Mouse (Mus musculus) neural tube, embryonic 14.5 days (tissue): ENCODE results near the gene Ppef1. TPM values are rescaled to one million over a fixed set of nuclear protein-coding genes. Genes with fewer than 3 reads are reported as not detected.
A peak's percentile ranks its signal among the peaks of the same experiment; 100 is the strongest.
"Not testable (repeated sequence)": the region's sequence is repeated elsewhere in the genome, so short reads cannot be mapped to it uniquely, and the experiment has no call there.

ENCODE experiments used
- ATAC-seq: fragments of 200-750 bp; cut with Nextera tagmentation; 2 replicates; pipeline ENCODE4 v1.8.0; 2017; ENCODE audit warnings: low read depth, mild to moderate bottlenecking, moderate TSS enrichment, moderate library complexity
- H3K27ac ChIP-seq: fragments of 300-500 bp; sonication (generic); 2 replicates; pipeline ENCODE4 v1.5.1; 2014; ENCODE audit warnings: low read depth, mild to moderate bottlenecking, control low read depth, low read length, moderate library complexity, mixed read lengths
- H3K27me3 ChIP-seq: fragments of 300-500 bp; sonication (generic); 2 replicates; pipeline ENCODE4 v1.6.1; 2014; ENCODE audit warnings: low read length; ENCODE audit not compliant: control insufficient read depth, insufficient read depth
- H3K36me3 ChIP-seq: fragments of 300-500 bp; sonication (generic); 2 replicates; pipeline ENCODE4 v1.6.1; 2014; ENCODE audit warnings: low read length, mixed read lengths; ENCODE audit not compliant: control insufficient read depth, insufficient read depth
- H3K4me1 ChIP-seq: fragments of 300-500 bp; sonication (generic); 2 replicates; pipeline ENCODE4 v1.6.1; 2014; ENCODE audit warnings: low read length; ENCODE audit not compliant: control insufficient read depth, insufficient read depth
- H3K4me2 ChIP-seq: fragments of 300-500 bp; sonication (generic); 2 replicates; pipeline ENCODE4 v1.6.1; 2014; ENCODE audit warnings: mild to moderate bottlenecking, low read depth, low read length, control low read depth
- H3K4me3 ChIP-seq: fragments of 300-500 bp; sonication (generic); 2 replicates; pipeline ENCODE4 v1.5.1; 2014; ENCODE audit warnings: low read depth, low read length, control low read depth, mixed read lengths
- H3K9ac ChIP-seq: fragments of 300-500 bp; sonication (generic); replicated peaks from 2 replicates; pipeline ENCODE4 v1.6.1; 2014; ENCODE audit warnings: low read depth, mild to moderate bottlenecking, control low read depth, low read length, mixed read lengths
- H3K9me3 ChIP-seq: fragments of 300-500 bp; sonication (generic); 2 replicates; pipeline ENCODE4 v1.6.1; 2016; ENCODE audit warnings: low read length; ENCODE audit not compliant: control insufficient read depth
- WGBS: fragments of 180-500 bp; shearing (Covaris S2); extraction: QIAGEN DNeasy Blood & Tissue Kit; methylation state at CpG from one replicate; pipeline ENCODE4 v1.1.7; 2014; 5-methylcytosine and 5-hydroxymethylcytosine counted together
- polyA plus RNA-seq: library from polyadenylated mRNA; unstranded; fragments of >200 nt; fragmentation: Nextera tagmentation; extraction: Ambion mirVana; gene quantifications from 2 replicates; pipeline ENCODE4 v1.2.1, GENCODE M21; 2014

The Ppef1 gene
- 3.2 and 18.8 TPM in 2 replicates for polyA plus RNA-seq

DNA sequence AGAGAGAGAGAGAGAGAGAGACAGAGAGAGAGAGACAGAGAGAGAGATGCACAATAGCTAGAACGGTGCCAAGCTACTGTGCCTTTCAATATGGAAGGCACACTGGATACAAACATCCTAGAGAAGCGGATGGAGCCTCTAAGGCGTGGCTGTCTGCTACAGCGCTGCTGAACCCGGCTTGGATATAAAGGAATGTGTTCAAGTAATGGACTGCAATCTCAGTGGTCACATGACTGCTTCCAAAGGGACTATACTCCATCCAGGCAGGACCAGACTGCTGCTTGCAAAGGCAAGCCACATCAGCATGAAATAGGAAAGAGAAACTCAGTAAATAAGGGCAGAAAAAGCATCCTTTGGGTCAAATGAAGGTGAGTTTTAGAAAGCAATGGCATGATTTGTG is at the start of gene Ppef1:
Gene Ppef1, minus strand, starts transcription at position 116 of the 400 bp plus-strand sequence.
- H3K4me3 ChIP-seq = no peak within 1 kb of the TSS
- peak; percentile 65; the same call in 1 of the 2 replicates for ATAC-seq
- H3K27me3 ChIP-seq = no peaks in the 10 kb centered on the region
- H3K27ac ChIP-seq = no peak within 1 kb of the TSS
- WGBS = 63% methylated on average over 5 of the region's 5 CpGs
- no peak within 1 kb of the TSS for H3K4me2 ChIP-seq
- H3K9me3 ChIP-seq = no peaks in the 10 kb centered on the region
- H3K9ac ChIP-seq = no peak within 1 kb of the TSS
- no peaks in the 10 kb centered on the region for H3K4me1 ChIP-seq
- H3K36me3 ChIP-seq = no peaks in the 10 kb centered on the region

DNA sequence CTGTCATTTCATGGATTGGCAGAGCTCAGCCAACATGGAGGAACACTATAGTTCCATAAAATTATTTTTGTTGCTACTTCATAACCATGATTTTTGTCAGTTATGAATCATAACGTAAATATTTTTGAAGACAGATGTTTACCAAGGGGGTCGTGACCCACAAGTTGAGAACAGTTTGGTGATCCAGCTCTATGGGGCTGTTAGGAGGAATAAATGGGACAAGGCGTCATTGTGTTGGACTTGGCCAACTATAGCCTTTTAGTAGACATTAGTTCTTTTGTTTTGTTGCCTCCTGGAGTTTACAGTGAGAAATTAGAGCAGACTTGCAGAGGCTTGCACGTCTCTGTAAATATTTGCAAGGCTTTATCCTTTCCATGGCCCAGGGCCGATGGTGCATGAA is 46.7 kb upstream of the Ppef1 start:
- no peak overlapping the region for H3K9ac ChIP-seq

GRCm38 (mm10) chrX:160773033-160773432 is 37.5 kb upstream of the Ppef1 start:
- no peaks in the 10 kb centered on the region for H3K27me3 ChIP-seq
- no peaks in the 10 kb centered on the region for H3K9me3 ChIP-seq
- ATAC-seq = no peak
- H3K9ac ChIP-seq = no peak overlapping the region
- no peak overlapping the region for H3K4me3 ChIP-seq
- WGBS = 6% methylated on average over 1 of the region's 1 CpGs
- no peak overlapping the region for H3K4me2 ChIP-seq
- H3K36me3 ChIP-seq = no peaks in the 10 kb centered on the region
- H3K4me1 ChIP-seq = no peaks in the 10 kb centered on the region
- no peak overlapping the region for H3K27ac ChIP-seq

More for the DNA sequence above, 46.7 kb upstream of the Ppef1 start:
- Histone ChIP-seq H3K36me3 (no peaks in the 10 kb centered on the region), H3K27me3 (0 out of 2 replicates have a peak, but pooled peaks cover 3% of the 10 kb centered on the region), H3K4me2 (no peak overlapping the region), H3K27ac (no peak overlapping the region), H3K4me1 (no peaks in the 10 kb centered on the region), H3K4me3 (no peak overlapping the region), H3K9me3 (no peaks in the 10 kb centered on the region)
- no peak for ATAC-seq
- 82% methylated on average over 5 of the region's 5 CpGs for WGBS

DNA sequence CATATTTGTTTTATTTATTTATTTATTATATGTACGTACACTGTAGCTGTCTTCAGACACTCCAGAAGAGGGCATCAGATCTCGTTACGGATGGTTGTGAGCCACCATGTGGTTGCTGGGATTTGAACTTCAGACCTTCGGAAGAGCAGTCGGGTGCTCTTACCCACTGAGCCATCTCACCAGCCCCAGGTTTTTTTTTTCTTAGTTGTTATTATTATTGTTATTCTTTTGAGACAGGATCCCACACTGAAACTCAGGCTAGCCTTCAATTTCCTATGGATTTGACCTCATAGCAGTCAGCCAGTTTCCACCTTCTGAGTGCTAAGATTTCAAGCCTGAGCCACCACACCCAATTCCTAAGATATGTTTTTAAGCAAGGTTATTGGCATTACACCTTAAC is 34.1 kb upstream of the Ppef1 start:
- WGBS = 90% methylated on average over 3 of the region's 5 CpGs

DNA sequence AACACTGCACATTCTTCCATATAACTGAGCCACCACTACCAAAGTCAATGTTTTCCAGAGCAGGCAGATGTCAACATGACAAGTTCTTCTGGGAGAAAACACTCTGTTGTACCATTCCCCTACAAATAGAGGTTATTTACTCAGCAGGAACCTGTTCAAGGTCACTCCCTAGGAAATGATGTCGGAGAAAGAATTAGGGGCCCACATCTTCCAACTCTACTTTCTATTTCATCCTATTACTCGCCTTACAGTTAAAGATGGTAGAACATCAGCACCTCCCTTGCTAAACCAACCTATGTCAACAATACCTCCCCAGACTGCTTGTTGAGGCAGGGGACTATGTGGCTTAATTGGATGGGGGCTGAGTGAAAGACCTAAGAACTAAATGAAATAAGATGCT is 32.1 kb upstream of the Ppef1 start, which contains the start of gene Rs1:
Gene Rs1, plus strand, starts transcription at position 301 of the 400 bp plus-strand sequence.
- Histone ChIP-seq H3K9me3 (no peaks in the 10 kb centered on the region), H3K27ac (no peak within 1 kb of the TSS), H3K27me3 (no peaks in the 10 kb centered on the region), H3K36me3 (no peaks in the 10 kb centered on the region), H3K9ac (no peak within 1 kb of the TSS), H3K4me2 (peak within 1 kb of the TSS; percentile 40), H3K4me3 (peak within 1 kb of the TSS; percentile 40; the same call in 1 of the 2 replicates), H3K4me1 (no peaks in the 10 kb centered on the region)
- WGBS = 89% methylated on average over 2 of the region's 2 CpGs
- no peak for ATAC-seq

More for the DNA sequence above, 34.1 kb upstream of the Ppef1 start:
- not testable (repeated sequence) for H3K4me1 ChIP-seq, ATAC-seq, H3K36me3 ChIP-seq, H3K9ac ChIP-seq, H3K27me3 ChIP-seq, H3K4me3 ChIP-seq, H3K4me2 ChIP-seq, H3K9me3 ChIP-seq, H3K27ac ChIP-seq

DNA sequence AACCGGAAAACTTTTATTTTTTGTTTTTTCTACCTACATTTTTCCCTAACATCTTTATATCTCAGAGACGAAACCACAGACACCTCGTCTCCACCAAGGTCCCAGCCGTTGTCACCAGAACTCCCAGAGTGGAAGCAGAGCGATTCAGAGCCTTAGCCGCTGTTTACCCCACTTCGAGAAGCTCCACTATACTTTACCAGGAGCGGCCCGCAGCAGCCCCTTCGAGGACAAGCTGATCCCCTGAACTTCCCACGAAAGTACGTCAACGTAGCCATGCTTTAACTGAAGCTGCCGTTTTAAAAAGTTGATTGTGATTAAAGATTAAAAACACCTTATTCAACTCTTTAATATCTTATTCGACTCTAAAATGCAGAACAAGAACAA is 30.7 kb upstream of the Ppef1 start:
- ATAC-seq = peak; percentile 92
- Histone ChIP-seq H3K27me3 (no peaks in the 10 kb centered on the region), H3K4me3 (peak overlapping the region; percentile 40), H3K27ac (no peak overlapping the region), H3K4me1 (no peaks in the 10 kb centered on the region), H3K4me2 (peak overlapping the region; percentile 40), H3K9me3 (no peaks in the 10 kb centered on the region), H3K36me3 (no peaks in the 10 kb centered on the region), H3K9ac (no peak overlapping the region)
- 26% methylated on average over 15 of the region's 15 CpGs for WGBS

DNA sequence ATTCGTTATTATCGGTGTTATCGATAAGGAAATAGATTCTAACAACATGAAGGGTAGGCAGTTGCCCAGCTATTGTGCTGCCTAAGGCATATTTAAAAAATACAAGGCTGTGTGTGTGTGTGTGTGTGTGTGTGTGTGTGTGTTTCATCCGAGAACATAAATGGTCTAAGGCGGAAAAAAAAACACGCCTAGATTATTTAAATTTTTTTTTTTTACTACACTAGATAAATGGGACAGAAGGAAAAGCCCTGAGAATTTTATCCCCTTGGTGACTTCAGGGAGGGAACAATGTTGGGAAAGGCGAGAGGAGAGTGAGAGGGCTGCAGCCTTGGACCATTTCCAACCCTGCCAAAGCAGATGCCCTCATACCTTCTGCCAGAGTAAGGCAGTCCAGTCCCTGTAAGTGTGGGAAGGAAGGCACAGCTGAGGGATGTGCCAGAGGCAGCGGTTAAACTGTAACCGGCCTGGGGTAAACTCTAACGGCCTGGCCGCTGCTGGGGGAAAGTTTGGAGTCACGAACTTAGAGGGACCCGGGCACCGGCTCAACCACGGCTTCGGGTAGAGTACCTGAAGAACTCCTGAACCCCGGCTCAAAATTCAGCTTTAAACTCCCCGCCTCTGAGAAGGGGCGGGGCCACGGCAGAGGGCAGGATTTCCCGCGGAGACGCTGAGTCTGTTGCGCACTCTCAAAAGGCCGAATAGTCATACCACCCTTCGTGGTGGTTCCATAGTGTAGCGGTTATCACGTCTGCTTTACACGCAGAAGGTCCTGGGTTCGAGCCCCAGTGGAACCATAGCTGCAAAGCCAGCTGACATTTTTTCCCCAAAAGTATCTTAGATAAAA is 30.0 kb upstream of the Ppef1 start:
- 27% methylated on average over 30 of the region's 30 CpGs for WGBS
- Histone ChIP-seq H3K4me1 (no peaks in the 10 kb centered on the region), H3K9ac (no peak overlapping the region), H3K4me3 (peak overlapping the region; percentile 40), H3K4me2 (peak overlapping the region; percentile 40), H3K36me3 (no peaks in the 10 kb centered on the region), H3K27me3 (no peaks in the 10 kb centered on the region), H3K27ac (no peak overlapping the region), H3K9me3 (no peaks in the 10 kb centered on the region)
- ATAC-seq = peak; percentile 99

DNA sequence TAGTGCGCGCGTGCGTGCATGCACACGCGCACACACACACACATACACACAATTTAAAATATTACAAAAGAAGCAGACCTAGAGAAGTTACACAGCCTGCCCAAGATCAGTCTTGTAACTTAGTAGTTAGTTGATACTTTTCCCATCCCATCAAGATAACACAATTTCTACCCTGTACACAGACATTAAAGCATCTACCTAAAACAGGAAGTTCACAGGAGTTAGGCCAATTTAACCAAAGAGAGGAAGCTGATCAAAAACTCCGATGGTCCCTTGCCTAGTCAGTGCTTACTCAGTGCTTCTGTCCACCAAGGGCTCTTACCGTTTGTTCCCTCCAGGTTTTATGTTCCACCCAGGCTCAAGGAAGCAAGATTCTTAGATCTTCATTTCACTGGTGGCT is 15.2 kb upstream of the Ppef1 start:
- H3K36me3 ChIP-seq = no peaks in the 10 kb centered on the region
- no peak overlapping the region for H3K4me2 ChIP-seq
- H3K27me3 ChIP-seq = no peaks in the 10 kb centered on the region
- no peak for ATAC-seq
- H3K27ac ChIP-seq = no peak overlapping the region
- H3K4me1 ChIP-seq = no peaks in the 10 kb centered on the region
- no peak overlapping the region for H3K9ac ChIP-seq
- no peaks in the 10 kb centered on the region for H3K9me3 ChIP-seq
- 95% methylated on average over 8 of the region's 8 CpGs for WGBS
- no peak overlapping the region for H3K4me3 ChIP-seq

DNA sequence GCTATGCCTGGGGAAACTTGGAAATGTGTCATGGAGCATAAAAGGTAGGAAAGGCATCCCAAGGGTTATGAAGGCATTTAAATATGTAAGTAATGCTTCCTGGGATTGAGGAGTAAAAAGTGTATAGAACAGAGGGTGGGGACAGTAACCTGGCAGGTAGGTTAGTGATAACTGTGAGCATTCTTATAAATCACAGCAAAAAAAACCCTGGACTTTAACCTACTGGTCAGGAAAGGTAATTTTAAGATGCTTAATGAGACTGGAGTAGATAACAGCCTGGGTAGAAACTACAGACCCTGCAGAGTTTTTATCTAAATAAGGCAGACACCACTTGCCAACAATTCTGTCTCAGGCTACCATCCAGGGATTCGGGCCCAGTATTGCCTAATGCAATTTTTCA is 13.1 kb upstream of the Ppef1 start:
- Histone ChIP-seq H3K4me2 (no peak overlapping the region), H3K36me3 (no peaks in the 10 kb centered on the region), H3K9me3 (no peaks in the 10 kb centered on the region), H3K27me3 (no peaks in the 10 kb centered on the region), H3K4me3 (no peak overlapping the region), H3K4me1 (no peaks in the 10 kb centered on the region), H3K27ac (no peak overlapping the region), H3K9ac (no peak overlapping the region)
- no peak for ATAC-seq
- WGBS = 83% methylated on average over 1 of the region's 1 CpGs
